Mouse (Mus musculus) left cerebral cortex, postnatal 4 days (tissue): Measurements from ENCODE around the gene Cbx3. TPM values are rescaled to one million over a fixed set of nuclear protein-coding genes. Genes with fewer than 3 reads are reported as not detected.
A peak's percentile ranks its signal among the peaks of the same experiment; 100 is the strongest.

Source experiments
- DNase-seq: peaks from one replicate; pipeline ENCODE4 v3.0.0-alpha.2; 2022
- intact Hi-C: fragments of 180-260 bp; cut with DNase I; formaldehyde crosslinking; loops from one replicate; pipeline ENCODE4 v1.15.1; 2025
- total RNA-seq, 2 experiments: library from RNA; stranded (reverse); gene quantifications; 2 replicates each; pipeline ENCODE4 v1.2.3; 2021

The Cbx3 gene
- 100 to 1,000 TPM; 209 to 222 TPM for total RNA-seq

GRCm38 (mm10) chr6:51470311-51471178 is at the start of gene Cbx3:
Gene Cbx3 (plus strand): TSS chr6:51470360.
- peak; percentile 92 for DNase-seq
- intact Hi-C loops = loop anchor here (5.0 kb wide), 2 partner anchors 107 to 258 kb away; no protein-coding TSS in a partner anchor

DNA sequence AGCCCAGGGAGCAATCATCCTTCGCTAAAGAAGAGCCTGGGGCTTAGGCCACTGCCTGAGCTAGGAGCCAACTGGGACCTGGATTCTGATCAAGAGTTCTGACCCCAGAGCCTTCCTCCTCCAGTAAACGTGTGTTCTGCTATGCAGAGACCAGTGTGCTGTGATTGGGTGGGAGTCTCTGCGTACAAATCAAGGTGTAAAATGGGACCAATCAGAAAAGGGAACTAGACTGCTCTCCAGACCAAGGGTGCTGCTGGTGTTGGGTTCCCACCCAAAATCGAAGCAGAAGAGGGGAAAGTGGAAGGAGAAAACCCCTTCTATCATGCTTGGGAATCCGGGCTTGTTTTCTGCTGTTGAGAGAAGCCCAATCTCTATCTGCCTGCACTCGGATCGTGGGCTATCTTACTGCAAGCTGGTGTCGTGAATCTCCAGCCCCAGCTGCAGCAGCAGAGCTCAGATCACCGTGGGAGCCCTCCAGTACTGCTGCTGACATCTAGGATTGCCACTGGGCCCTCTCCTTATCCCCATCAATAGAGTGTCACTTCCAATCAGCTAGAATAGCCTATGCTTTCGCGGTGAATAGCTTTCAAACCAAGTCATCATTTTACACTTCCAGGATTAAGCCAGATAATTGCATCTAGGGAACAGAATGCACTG is 46.6 kb upstream of the Cbx3 start:
- intact Hi-C loops = no loop called here

DNA sequence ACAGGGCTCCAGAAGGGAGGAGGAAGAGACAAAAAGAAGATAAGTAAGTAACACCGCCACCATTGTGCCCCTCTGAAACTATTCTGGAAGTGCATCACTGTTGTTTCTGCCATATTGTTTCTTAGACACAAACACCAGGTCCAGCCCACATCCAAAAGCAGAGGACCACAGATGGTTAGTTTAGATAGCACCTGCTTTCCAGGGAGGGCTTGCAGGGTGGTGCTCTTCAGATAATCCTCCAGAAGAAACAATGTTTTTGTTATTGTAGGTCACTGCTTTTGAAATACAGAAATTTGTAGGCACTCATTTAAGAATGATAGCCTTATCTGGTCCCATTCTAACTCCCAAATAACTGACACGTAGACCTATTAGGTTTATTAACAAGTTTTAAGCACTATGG is 45.6 kb upstream of the Cbx3 start:
- intact Hi-C loops = no loop called here
- DNase-seq = no peak

More for the DNA sequence above, 46.6 kb upstream of the Cbx3 start:
- no peak for DNase-seq

DNA sequence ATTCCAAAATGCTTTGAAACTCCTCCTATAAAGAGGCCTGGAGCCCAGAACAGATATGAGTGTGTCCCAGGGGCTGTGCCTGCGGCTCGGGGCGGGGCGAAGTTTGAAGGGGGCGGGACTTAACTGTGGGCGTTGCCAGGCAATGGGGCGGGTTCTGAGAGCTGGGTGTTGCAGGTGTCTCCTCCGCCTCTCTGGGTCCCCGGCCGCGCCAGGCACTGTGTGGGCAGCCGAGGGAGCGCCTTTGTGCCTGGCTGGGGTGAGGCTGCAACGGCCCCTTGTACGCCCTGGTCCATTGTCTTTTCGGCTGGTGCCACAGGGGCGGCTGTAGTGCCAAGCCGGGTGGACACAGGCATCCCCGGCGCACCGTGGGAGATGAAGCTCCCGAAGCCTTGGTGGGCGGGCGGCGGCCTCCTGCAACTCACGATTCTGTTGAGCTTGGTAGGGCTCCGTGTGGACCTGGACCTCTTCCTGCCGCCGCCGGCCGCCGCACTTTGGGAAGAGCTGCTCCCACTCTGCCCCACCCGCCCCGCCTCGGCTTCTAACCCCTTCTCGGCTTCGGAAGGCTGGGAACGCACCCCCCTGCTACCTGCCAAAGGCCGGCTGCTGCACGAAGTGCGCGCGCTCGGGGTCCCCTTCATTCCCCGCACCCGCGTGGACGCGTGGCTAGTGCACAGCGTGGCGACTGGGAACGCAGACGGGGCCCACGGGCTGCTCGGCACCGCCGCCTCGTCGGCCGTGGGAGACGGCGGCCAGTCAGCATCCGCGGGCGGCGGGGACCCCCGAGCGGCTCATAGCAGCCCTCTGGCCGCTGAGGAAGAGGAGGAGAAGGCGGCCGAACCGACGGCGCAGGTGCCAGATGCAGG is 37.4 kb upstream of the Cbx3 start, which contains the start of gene Nfe2l3:
Gene Nfe2l3, plus strand, starts transcription at position 136 of the 863 bp plus-strand sequence.
- DNase-seq = peak; percentile 56
- intact Hi-C loops = no loop called here

DNA sequence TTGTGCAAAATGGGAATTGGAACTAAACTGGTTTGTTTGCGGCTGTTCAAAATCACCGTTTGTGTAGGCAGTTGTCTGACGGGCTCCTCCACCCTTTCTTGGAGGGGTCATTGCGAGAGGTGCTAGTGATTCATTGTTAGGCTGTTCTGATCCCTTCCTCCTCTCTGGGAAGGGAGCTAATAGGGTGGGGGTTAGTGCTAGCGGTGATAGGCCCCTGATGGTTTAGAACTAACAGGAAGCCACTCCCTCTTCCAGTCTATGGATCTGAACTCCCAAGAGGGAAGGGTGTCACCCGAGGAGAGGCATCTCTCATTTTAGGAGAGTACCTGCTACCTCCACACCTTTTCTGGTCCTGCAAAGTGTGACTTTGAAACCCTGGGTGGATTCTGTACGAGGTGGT is 35.9 kb upstream of the Cbx3 start:
- DNase-seq = no peak
- intact Hi-C loops = no loop called here

DNA sequence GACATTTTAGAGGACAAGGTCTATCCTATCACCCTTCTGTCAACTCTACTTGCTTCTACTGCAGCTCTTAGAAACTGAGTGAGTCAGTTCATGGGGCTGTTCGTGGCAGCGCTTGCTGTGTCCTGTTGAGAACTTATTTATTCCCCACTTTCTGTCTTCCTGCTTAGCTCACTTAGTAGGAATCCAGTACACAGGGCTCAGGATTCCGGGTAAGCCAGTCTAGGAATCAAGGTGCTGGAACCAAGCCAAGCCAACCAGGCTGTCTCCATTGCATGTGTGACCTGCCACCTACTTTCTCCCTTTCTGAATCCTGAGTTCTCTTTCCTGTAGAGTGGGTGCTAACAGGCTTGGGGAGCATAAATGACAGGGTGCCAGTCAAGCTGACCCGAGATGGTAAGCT is 32.5 kb upstream of the Cbx3 start:
- intact Hi-C loops = no loop called here
- DNase-seq = peak; percentile 18

DNA sequence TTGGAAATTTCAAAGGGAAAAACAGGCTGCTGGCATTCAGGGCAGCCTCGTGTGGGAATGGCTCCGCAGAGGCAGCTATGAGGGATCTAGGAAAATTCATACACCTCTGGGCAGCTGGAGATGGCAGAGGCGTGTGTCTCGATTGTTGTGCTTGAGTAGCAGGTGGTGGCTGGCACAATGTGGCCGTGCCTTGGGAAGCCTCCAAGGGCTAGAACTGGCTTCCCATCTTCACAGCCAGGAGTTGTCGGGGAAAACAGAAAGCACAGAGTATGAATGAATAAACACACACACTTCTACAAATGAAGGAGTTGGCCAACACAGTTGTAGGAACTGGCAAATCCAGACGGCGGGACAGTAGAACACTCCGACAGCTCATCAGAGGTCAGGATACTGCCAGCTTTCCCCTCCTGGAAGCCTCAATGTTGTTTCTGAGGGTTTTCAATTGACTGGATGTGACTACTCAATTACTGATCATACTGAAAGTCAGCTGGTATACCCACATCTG is 31.3 kb upstream of the Cbx3 start:
- intact Hi-C loops = no loop called here
- DNase-seq = peak; percentile 64

DNA sequence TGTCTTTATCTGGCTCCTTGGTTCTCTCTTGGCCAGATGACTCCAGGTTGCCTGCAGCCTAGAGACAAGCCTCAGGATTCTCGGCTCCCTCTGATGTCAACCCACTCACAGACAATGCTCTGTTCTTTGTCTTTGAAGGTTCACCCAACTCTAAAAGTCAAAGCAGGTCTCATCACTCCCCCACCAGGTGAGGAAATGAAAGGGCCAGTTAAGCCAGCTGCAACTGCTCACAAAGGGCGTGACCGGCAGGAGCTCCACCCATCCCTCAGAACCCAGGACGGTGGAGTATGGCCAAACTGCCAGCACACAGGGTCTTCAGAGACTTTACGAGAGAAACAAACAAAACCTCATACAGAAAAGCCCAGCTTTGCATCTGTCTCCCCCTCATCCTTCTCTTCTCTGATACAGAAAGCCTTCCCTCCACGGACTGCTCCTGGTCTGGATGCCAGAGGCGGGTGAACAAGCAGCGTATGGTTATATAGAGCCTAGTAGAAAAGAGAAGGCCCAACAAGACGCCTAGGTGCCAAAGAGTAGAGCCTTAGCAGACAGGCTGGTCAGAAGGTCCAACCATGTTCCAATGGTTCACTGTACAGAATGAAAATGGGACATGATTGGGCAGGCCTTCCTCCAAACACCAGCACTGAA is 27.8 kb upstream of the Cbx3 start:
- intact Hi-C loops = no loop called here
- no peak for DNase-seq

DNA sequence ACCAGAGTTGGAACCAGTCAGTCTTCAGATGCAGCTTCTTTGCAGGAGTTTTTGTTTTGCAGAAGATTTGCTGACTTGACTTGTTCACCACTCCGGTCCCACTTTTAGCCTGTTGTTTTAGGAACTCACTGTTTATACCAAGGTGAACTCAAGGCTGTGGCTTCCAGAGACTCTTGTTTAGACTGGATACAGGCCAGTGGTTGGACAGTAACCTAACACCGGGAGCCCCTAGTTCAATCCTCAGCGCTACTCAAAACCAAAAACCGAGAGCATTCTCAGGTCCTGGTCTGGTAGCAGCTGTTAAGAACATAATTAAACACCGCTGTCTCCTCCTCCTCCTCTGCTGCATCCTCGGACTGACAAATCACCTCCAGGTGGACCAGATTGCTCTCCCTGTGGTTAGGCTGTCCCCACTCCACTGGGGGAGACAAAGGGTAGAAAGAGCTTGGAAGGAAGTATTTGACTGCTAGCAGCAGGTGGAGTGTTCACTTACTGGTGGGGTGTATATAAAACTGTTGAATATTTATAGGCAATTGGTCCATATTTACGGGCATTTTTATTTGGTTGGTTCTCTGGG is 17.1 kb upstream of the Cbx3 start:
- intact Hi-C loops = no loop called here
- no peak for DNase-seq

DNA sequence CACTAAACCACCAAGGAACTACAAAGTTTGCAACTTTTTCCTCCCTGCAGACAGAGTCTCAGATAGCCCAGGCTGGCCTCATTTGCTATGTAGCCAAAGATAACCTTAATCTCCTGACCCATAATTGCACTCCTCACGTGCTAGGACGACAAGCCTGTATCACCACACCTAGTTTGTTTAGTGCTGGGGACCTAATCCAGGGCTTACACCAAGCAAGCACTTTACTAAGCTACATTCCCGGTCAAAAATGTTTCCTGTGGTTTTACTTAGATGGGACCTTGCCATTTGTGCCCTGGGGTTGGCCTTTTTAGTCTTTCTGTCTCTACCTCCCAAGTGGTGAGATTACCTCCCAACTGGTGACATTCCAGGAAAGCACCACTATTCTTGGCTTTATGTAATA is 15.2 kb upstream of the Cbx3 start:
- intact Hi-C loops = no loop called here
- no peak for DNase-seq

DNA sequence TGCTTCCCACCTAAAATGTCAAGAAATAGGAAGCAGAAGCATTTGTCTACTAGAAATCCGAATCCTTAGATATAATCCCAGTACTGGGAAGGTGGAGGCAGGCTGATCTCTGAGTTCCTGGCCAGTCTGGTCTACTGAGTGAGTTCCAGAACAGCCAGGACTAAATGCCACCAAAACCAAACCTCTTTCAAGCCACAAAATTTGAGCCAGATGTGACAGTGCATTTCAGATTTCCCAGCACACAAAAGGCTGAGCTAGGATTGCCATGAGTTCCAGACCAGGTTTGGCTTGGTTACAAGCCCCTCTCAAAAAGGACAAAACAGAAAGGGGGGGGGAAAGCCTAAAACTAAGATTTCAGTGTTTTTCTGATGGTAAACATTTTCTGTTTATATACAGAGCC is 14.0 kb upstream of the Cbx3 start:
- intact Hi-C loops = no loop called here
- DNase-seq = no peak

DNA sequence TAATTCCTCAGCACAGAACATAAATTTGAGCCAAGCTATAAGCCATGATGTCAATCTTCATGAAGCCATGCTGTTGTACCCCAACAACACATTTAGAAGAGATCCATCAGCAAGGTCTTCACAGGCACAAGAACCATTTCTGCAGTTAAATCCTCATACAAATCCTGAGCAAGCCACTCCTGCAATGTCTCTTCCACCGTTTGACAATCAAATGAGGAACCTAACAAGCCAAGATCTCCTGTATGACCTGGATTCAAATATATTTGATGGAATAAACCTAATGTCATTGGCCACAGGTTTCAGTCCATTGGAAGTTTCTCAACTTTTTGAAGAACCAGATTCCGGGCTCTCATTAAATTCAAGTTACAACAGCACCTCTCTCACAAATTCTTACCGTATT is 12.9 kb upstream of the Cbx3 start:
- intact Hi-C loops = no loop called here
- no peak for DNase-seq

DNA sequence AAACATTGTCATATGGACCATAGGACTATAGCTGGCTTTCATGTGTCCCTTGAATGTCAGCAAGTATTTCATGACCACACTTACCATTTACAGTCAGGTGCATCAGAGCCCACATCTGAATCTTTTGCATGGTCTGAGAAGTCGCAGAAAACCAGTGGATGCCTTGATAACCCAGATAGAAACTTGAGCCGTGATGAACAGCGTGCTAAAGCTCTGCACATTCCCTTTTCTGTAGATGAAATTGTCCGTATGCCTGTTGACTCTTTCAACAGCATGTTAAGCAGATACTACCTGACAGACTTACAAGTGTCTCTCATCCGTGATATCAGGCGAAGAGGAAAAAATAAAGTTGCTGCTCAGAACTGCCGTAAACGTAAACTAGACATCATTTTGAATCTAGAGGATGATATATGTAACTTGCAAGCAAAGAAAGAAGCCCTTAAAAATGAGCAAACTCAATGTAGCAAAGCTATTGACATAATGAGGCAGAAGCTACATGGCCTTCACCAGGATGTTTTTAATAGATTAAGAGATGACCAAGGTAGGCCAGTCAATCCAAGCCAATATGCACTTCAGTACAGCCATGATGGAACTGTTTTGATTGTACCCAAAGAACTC is 12.3 kb upstream of the Cbx3 start:
- DNase-seq = no peak
- intact Hi-C loops = no loop called here

GRCm38 (mm10) chr6:51458925-51459312 is 11.2 kb upstream of the Cbx3 start:
- intact Hi-C loops = no loop called here
- no peak for DNase-seq

- intact Hi-C loops = loop anchor here (10.0 kb wide), 1 partner anchor 395 kb away; no protein-coding TSS in a partner anchor
- DNase-seq = no peak
Measured at GRCm38 (mm10) chr6:51459313-51460020, 10.7 kb upstream of the Cbx3 start.

GRCm38 (mm10) chr6:51460021-51460360 is 10.2 kb upstream of the Cbx3 start:
- no peak for DNase-seq
- intact Hi-C loops = loop anchor here (10.0 kb wide), 1 partner anchor 395 kb away; no protein-coding TSS in a partner anchor

DNA sequence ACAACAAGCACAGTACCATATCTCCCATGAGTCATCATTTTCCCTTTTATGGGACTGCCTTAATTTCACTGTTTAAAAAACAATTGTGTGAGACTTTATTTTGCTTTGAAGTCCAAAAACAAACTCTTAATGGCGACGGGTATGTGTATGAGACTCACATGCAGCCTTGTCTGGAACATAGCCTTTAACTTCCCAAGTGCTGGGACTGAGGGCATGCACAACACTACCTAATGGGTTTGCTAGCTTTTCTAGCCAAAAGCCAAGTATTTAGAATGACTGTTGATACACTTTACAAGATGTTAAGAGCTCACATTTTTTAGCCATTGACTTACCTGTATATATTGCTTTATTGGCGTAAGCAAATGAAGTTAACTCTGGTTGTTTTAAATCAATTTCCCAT is 9.8 kb upstream of the Cbx3 start:
- DNase-seq = no peak
- intact Hi-C loops = loop anchor here (10.0 kb wide), 1 partner anchor 394 kb away; no protein-coding TSS in a partner anchor

DNA sequence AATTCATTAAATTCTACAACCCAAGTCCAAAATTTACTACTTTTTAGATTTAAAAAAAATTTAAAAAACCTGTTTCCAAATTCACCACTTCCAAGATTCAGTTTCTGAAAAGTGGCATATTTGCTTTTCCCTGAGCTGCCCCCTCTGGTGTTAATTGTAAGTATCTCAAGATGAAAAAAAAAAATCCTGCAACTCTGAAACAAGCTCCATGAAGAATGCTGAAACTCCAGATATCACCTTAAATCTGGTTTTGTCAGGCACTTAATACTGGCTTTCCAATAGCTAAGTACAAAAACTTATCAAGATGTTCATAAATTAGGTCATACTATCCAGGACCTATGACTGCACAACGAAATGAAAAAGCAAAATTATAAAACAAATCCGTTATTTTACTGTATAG is 2.5 kb upstream of the Cbx3 start:
- intact Hi-C loops = loop anchor here (5.0 to 10.0 kb wide), 2 partner anchors 85 to 387 kb away; no protein-coding TSS in a partner anchor
- no peak for DNase-seq
